Mouse (Mus musculus) fibroblast of lung, adult 2 months (primary cell): ENCODE data around the gene Defb43.

Source experiments
- DNase-seq: peaks from one replicate; pipeline ENCODE4 v3.0.0-alpha.2; 2011; ENCODE audit warnings: low read depth

Defb43 gene

DNA sequence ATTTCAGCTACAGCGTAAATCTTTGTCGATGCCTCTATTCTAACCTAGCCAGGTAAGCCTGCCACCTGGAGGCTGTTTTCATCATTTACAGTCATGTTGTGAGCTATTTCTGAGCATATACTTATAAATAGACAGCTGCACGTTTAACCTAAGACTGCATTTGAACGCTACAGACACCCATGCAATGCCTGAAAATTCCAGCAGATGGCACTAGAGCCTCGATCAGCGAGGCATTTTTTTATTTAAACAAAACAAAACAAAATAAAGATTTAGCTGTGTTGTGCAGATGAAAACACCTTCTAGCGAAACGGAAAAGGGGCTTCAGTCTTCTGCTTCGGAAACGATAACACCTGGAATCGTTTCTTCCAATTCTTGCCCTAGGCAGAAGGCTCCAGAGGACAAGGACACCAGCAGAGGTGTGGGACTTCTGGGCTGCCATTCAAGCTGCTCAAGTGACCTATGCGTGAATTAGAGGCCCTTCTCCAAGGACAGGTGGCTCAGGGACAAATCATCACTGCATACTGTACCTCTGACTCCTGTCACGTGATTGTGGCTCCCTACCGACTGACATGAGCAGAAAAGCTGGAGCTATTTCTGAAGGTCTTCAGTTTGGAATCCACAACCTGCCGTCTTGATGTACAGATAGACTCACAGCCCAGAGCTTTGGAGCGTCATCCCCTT is 55.2 kb downstream of the Defb43 start:
- peak; percentile 46 for DNase-seq
